Mouse (Mus musculus) MEL (cell line): ENCODE data around the gene A730061H03Rik.
A peak's percentile ranks its signal among the peaks of the same experiment; 100 is the strongest.

Experiments used
- CTCF ChIP-seq, 3 experiments: IDR thresholded peaks in 2 of 3; conservative IDR thresholded peaks in 1 of 3; 2 replicates each; pipeline ENCODE4 v1.5.1; 2011 to 2012; ENCODE audit warnings: low read length in 3 of 3, low read depth in 2 of 3, mild to moderate bottlenecking in 2 of 3, improper control_type of control experiment in 1 of 3, inconsistent platforms in 1 of 3, mixed read lengths in 1 of 3, moderate library complexity in 1 of 3; ENCODE audit not compliant: control insufficient read depth in 1 of 3, insufficient read depth in 1 of 3, poor library complexity in 1 of 3, severe bottlenecking in 1 of 3
- ELF1 ChIP-seq: IDR thresholded peaks from 2 replicates; pipeline ENCODE4 v1.6.1; 2014; ENCODE audit warnings: low read depth, mild to moderate bottlenecking, inconsistent platforms, low read length, improper control_type of control experiment, moderate library complexity
- MXI1 ChIP-seq: IDR thresholded peaks from 2 replicates; pipeline ENCODE4 v1.6.1; 2011; ENCODE audit warnings: mild to moderate bottlenecking, low read depth, low read length, improper control_type of control experiment

- TF ChIP-seq CTCF (IDR thresholded peaks at IDR 0.05 in 2 of 3, conservative IDR thresholded peaks at IDR 0.05 in 1 of 3; ENCODE audit: control insufficient read depth in 1 of 3, insufficient read depth in 1 of 3, low read depth in 2 of 3, low read length in 3 of 3, poor library complexity in 1 of 3, severe bottlenecking in 1 of 3) (peak; percentile 56 to 74 (median 68)), ELF1 (no peak), MXI1 (no peak)
Observed at GRCm38 (mm10) chr14:55581981-55582681, 21.9 kb upstream of the A730061H03Rik start.
